Mouse (Mus musculus) small intestine, adult 2 months (tissue): Measurements from ENCODE around the gene Hoxa10. TPM values are rescaled to one million over a fixed set of nuclear protein-coding genes. Genes with fewer than 3 reads are reported as not detected.

ENCODE experiments used
- H3K27ac ChIP-seq: fragments of 200-500 bp; 2 replicates; pipeline ENCODE4 v1.5.1; 2012; ENCODE audit warnings: low read depth, low read length, control low read depth, inconsistent platforms; ENCODE audit not compliant: insufficient read depth
- H3K27me3 ChIP-seq: fragments of 200-500 bp; 2 replicates; pipeline ENCODE4 v1.6.1; 2012; ENCODE audit warnings: mild to moderate bottlenecking, moderate library complexity, low read length, inconsistent platforms; ENCODE audit not compliant: control insufficient read depth, insufficient read depth
- H3K36me3 ChIP-seq: fragments of 200-500 bp; 2 replicates; pipeline ENCODE4 v1.6.1; 2012; ENCODE audit warnings: mild to moderate bottlenecking, low read length, control low read depth, inconsistent platforms; ENCODE audit not compliant: control insufficient read depth, insufficient read depth
- H3K4me1 ChIP-seq: fragments of 200-500 bp; 2 replicates; pipeline ENCODE4 v1.6.1; 2012; ENCODE audit warnings: low read length, inconsistent platforms, mixed read lengths; ENCODE audit not compliant: control insufficient read depth, insufficient read depth, insufficient read length
- H3K4me3 ChIP-seq: fragments of 200-500 bp; 2 replicates; pipeline ENCODE4 v1.5.1; 2012; ENCODE audit warnings: low read depth, mild to moderate bottlenecking, control low read depth, inconsistent platforms, low read length, moderate library complexity
- CTCF ChIP-seq: fragments of 200-500 bp; IDR thresholded peaks from 2 replicates; pipeline ENCODE4 v1.5.1; 2012; ENCODE audit warnings: low read depth, mild to moderate bottlenecking, control low read depth, inconsistent platforms, low read length, moderate library complexity, mixed read lengths; ENCODE audit not compliant: insufficient replicate concordance, insufficient read length; ENCODE audit errors: extremely low read depth
- POLR2A ChIP-seq: fragments of 200-500 bp; IDR thresholded peaks from 2 replicates; pipeline ENCODE4 v1.6.1; 2012; ENCODE audit warnings: low read depth, mild to moderate bottlenecking, control low read depth, inconsistent platforms, low read length, moderate library complexity
- WGBS: fragments of 180-500 bp; shearing (Covaris S2); methylation state at CpG from one replicate; pipeline ENCODE4 v1.1.7; 2018; 5-methylcytosine and 5-hydroxymethylcytosine counted together
- polyA plus RNA-seq: library from polyadenylated mRNA; depleted of rRNA; stranded (reverse); fragments of >200 nt; gene quantifications from 2 replicates; pipeline ENCODE4 v1.2.3, GENCODE M21; 2012

Hoxa10 gene
- polyA plus RNA-seq, 1 experiment, result not detected

DNA sequence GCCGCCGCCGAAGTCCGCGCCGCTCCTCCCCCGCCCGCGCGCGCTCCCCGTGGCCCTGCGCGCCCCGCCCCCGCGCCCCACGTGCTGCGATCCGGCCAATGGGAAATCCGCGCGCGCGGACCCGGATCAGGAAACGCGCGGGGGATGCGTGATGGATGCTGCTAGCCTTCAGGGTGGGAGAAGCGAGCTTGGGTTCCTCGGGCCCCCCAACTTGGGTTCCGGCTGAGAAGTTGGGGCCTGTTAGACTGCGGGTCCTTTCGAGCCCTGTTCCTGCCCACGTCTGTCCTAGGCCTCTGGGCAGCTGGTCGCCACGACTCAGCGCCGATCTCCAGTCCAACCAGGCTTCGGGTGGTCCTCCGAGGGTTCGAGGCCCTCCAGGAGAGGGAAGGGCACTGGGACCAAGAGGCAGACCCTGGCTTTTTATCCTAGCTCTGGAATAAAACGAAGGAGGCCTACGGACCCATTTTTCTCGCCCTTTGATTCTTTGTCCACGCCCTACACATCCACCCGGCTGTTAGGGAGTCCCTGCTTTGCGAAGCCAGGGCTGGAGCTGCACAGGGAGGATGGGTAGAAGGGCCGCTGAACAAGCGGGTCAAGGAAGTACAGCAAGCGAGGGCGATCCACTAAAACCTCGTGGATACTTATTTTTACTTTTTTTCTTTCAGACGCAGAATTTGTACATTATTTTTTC is 48.6 kb downstream of the Hoxa10 start:
- H3K27me3 ChIP-seq, result peaks cover 27% of the 10 kb centered on the region
- H3K27ac ChIP-seq, result peak overlapping the region; percentile 53
- H3K4me1 ChIP-seq, result peaks cover 5% of the 10 kb centered on the region
- WGBS, result 2% methylated on average over 42 of the region's 55 CpGs
- TF ChIP-seq POLR2A, result peak; percentile 55; the same call in 1 of the 2 replicates
- TF ChIP-seq CTCF, result no peak
- H3K4me3 ChIP-seq, result peak overlapping the region; percentile 99
- no peaks in the 10 kb centered on the region for H3K36me3 ChIP-seq

- TF ChIP-seq POLR2A, result no peak
- TF ChIP-seq CTCF, result no peak
- Histone ChIP-seq H3K4me3 (peak within 1 kb of the TSS; percentile 99), H3K27me3 (peaks cover 30% of the 10 kb centered on the region), H3K27ac (peak within 1 kb of the TSS; percentile 53), H3K4me1 (peaks cover 5% of the 10 kb centered on the region), H3K36me3 (no peaks in the 10 kb centered on the region)
- 10% methylated on average over 92 of the region's 102 CpGs for WGBS
Measured at GRCm38 (mm10) chr6:52190906-52191810, 49.5 kb downstream of the Hoxa10 start, which contains the start of gene Hoxa4. Hoxa4 (minus strand) TSS chr6:52191753.

DNA sequence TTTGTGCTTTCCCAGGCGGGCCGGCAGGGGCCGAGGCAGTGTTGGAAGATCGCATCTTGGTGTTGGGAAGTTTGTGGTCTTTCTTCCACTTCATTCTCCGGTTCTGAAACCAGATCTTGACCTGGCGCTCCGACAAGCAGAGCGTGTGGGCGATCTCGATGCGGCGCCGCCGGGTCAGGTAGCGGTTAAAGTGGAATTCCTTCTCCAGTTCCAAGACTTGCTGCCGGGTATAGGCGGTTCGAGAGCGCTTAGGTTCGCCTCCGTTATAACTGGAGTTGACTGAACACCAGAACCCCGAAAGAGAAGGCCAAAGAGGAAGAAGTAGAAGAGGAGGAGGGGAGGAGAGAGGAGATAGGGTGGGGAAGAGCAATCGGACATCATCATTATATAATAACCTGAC is 50.2 kb downstream of the Hoxa10 start:
- peak overlapping the region; percentile 36 for H3K27ac ChIP-seq
- TF ChIP-seq POLR2A (no peak), CTCF (no peak)
- H3K4me1 ChIP-seq, result peaks cover 5% of the 10 kb centered on the region
- no peaks in the 10 kb centered on the region for H3K36me3 ChIP-seq
- 17% methylated on average over 23 of the region's 23 CpGs for WGBS
- H3K27me3 ChIP-seq, result peaks cover 37% of the 10 kb centered on the region
- peak overlapping the region; percentile 31; the same call in 1 of the 2 replicates for H3K4me3 ChIP-seq

- Histone ChIP-seq H3K4me3 (no peak overlapping the region), H3K27ac (peak overlapping the region; percentile 36), H3K27me3 (peaks cover 41% of the 10 kb centered on the region), H3K36me3 (no peaks in the 10 kb centered on the region), H3K4me1 (peaks cover 5% of the 10 kb centered on the region)
- 60% methylated on average over 8 of the region's 8 CpGs for WGBS
- TF ChIP-seq POLR2A, result no peak
- no peak for TF ChIP-seq CTCF
Measured at GRCm38 (mm10) chr6:52189909-52190308, 50.7 kb downstream of the Hoxa10 start.

- Histone ChIP-seq H3K4me1 (peaks cover 9% of the 10 kb centered on the region), H3K4me3 (no peak overlapping the region), H3K27ac (0 out of 2 replicates have a peak overlapping the region, but pooled peaks have one; percentile 21), H3K36me3 (no peaks in the 10 kb centered on the region), H3K27me3 (peaks cover 39% of the 10 kb centered on the region)
- WGBS, result 42% methylated on average over 5 of the region's 5 CpGs
- TF ChIP-seq CTCF, result no peak
Measured at GRCm38 (mm10) chr6:52189172-52189591, 51.5 kb downstream of the Hoxa10 start.

- Histone ChIP-seq H3K4me3 (no peak overlapping the region), H3K4me1 (peaks cover 12% of the 10 kb centered on the region), H3K27ac (no peak overlapping the region), H3K36me3 (no peaks in the 10 kb centered on the region), H3K27me3 (peaks cover 31% of the 10 kb centered on the region)
- WGBS, result 67% methylated on average over 1 of the region's 1 CpGs
- no peak for TF ChIP-seq CTCF
Measured at GRCm38 (mm10) chr6:52186500-52186899, 54.2 kb downstream of the Hoxa10 start.

- TF ChIP-seq POLR2A, result no peak
- WGBS, result 61% methylated on average over 3 of the region's 3 CpGs
- Histone ChIP-seq H3K4me1 (peaks cover 12% of the 10 kb centered on the region), H3K27ac (no peak overlapping the region), H3K4me3 (no peak overlapping the region), H3K27me3 (peaks cover 25% of the 10 kb centered on the region), H3K36me3 (no peaks in the 10 kb centered on the region)
Measured at GRCm38 (mm10) chr6:52185834-52186233, 54.8 kb downstream of the Hoxa10 start.
